Mouse (Mus musculus): Measurements from ENCODE around the gene Frmpd2.
"Not testable (repeated sequence)": the region's sequence is repeated elsewhere in the genome, so short reads cannot be mapped to it uniquely, and the experiment has no call there.

Gene Frmpd2

GRCm38 (mm10) chr14:33471331-33471730 lies at the start of gene Frmpd2:
Frmpd2 (plus strand) TSS chr14:33471696.
- no peak for DNase-seq

GRCm38 (mm10) chr14:33423003-33423402 lies 48.5 kb upstream of the Frmpd2 start:
- no peak for DNase-seq

GRCm38 (mm10) chr14:33424124-33424523 lies 47.4 kb upstream of the Frmpd2 start:
- DNase-seq: no peak

GRCm38 (mm10) chr14:33432485-33432884 lies 39.0 kb upstream of the Frmpd2 start:
- DNase-seq: not testable (repeated sequence)

- no peak for DNase-seq
These were observed 27.7 kb upstream of the Frmpd2 start for GRCm38 (mm10) chr14:33443780-33444179.

GRCm38 (mm10) chr14:33445962-33446361 lies 25.5 kb upstream of the Frmpd2 start:
- no peak for DNase-seq

- no peak for DNase-seq
These were observed 24.9 kb upstream of the Frmpd2 start for GRCm38 (mm10) chr14:33446561-33447023.

- DNase-seq: peak; percentile 92
These were observed 24.4 kb upstream of the Frmpd2 start, which contains the start of gene Mapk8 for GRCm38 (mm10) chr14:33447027-33447569. Mapk8 (minus strand) TSS chr14:33447158.

- no peak for DNase-seq
These were observed 23.2 kb upstream of the Frmpd2 start for GRCm38 (mm10) chr14:33448276-33448675.

GRCm38 (mm10) chr14:33449296-33449840 lies 22.1 kb upstream of the Frmpd2 start:
- no peak for DNase-seq

GRCm38 (mm10) chr14:33450331-33450730 lies 21.2 kb upstream of the Frmpd2 start:
- DNase-seq: no peak

- no peak for DNase-seq
These were observed 7.8 kb upstream of the Frmpd2 start for GRCm38 (mm10) chr14:33463658-33464057.

GRCm38 (mm10) chr14:33467766-33468165 lies 3.7 kb upstream of the Frmpd2 start:
- no peak for DNase-seq

- DNase-seq: no peak
These were observed 3.0 kb downstream of the Frmpd2 start for GRCm38 (mm10) chr14:33474461-33474860.

GRCm38 (mm10) chr14:33476094-33476760 lies 4.7 kb downstream of the Frmpd2 start:
- no peak for DNase-seq

- no peak for DNase-seq
These were observed 10.5 kb downstream of the Frmpd2 start for GRCm38 (mm10) chr14:33481991-33482390.

- DNase-seq: no peak
These were observed 16.5 kb downstream of the Frmpd2 start for GRCm38 (mm10) chr14:33487805-33488550.

GRCm38 (mm10) chr14:33495226-33495625 lies 23.7 kb downstream of the Frmpd2 start:
- DNase-seq: no peak

- DNase-seq: no peak
These were observed 25.9 kb downstream of the Frmpd2 start for GRCm38 (mm10) chr14:33497418-33497817.

- no peak for DNase-seq
These were observed 27.4 kb downstream of the Frmpd2 start for GRCm38 (mm10) chr14:33498849-33499248.

GRCm38 (mm10) chr14:33500631-33501030 lies 29.1 kb downstream of the Frmpd2 start:
- DNase-seq: no peak

- DNase-seq: no peak
These were observed 31.8 kb downstream of the Frmpd2 start for GRCm38 (mm10) chr14:33503311-33503710.

- DNase-seq: no peak
These were observed 35.2 kb downstream of the Frmpd2 start for GRCm38 (mm10) chr14:33506696-33507095.

GRCm38 (mm10) chr14:33508660-33509059 lies 37.2 kb downstream of the Frmpd2 start:
- no peak for DNase-seq

All from thymus, adult 18-20 months (tissue).